9 mouse cellular contexts compared by ENCODE assay signal in genomic region chr16:94601540-94601953, GRCm38 (mm10). TPM values are rescaled to one million over a fixed set of nuclear protein-coding genes. Genes with fewer than 3 reads are reported as not detected.
DNase-seq lines count a peak whose midpoint lies in the region; ATAC-seq and TF ChIP-seq lines count a peak whose summit lies in the region.
"Had no signal": no experiment of that assay in that cellular context is flagged by ENCODE, and none has a peak within 500 bp of the region (broad histone marks: within the 10 kb centered on the region; RNA-seq: fewer than 3 reads in every experiment).

No protein-coding gene starts in this region.

- no peak for TF ChIP-seq CTCF in Patski (IDR thresholded peaks at IDR 0.05)

- no peak overlapping the region for H3K4me3 ChIP-seq in embryonic facial prominence, embryonic 14.5 days (ENCODE audit: low read depth, low read length)
- H3K4me3 ChIP-seq in hindbrain, embryonic 11.5 days (ENCODE audit: low read depth, low read length): no peak overlapping the region
- no peak overlapping the region for H3K4me3 ChIP-seq in lung, embryonic 15.5 days
- H3K4me3 ChIP-seq: erythroblast, embryonic 14.5 days had no signal

- ATAC-seq in Patski: peak; percentile 39
- ATAC-seq in embryonic facial prominence, embryonic 14.5 days (ENCODE audit: low read depth): no peak
- ATAC-seq in hindbrain, embryonic 11.5 days (ENCODE audit: low FRiP score): no peak
- ATAC-seq in lung, embryonic 15.5 days (ENCODE audit: borderline replicate concordance, extremely low read depth, low FRiP score, low TSS enrichment): peak; percentile 43; the same call in 1 of the 2 replicates

- H3K4me1 ChIP-seq in embryonic facial prominence, embryonic 14.5 days (ENCODE audit: control insufficient read depth, insufficient read depth, low read length): peaks cover 42% of the 10 kb centered on the region
- no peaks in the 10 kb centered on the region; the same call in 1 of the 2 replicates for H3K4me1 ChIP-seq in hindbrain, embryonic 11.5 days (replicated peaks; ENCODE audit: control insufficient read depth, insufficient read depth, low read length)
- peaks cover 57% of the 10 kb centered on the region for H3K4me1 ChIP-seq in lung, embryonic 15.5 days

- no peaks in the 10 kb centered on the region for H3K36me3 ChIP-seq in embryonic facial prominence, embryonic 14.5 days (ENCODE audit: control insufficient read depth, insufficient read depth, low read length)
- H3K36me3 ChIP-seq in hindbrain, embryonic 11.5 days (ENCODE audit: control insufficient read depth, insufficient read depth, low read length): no peaks in the 10 kb centered on the region
- no peaks in the 10 kb centered on the region for H3K36me3 ChIP-seq in lung, embryonic 15.5 days

- H3K9ac ChIP-seq in embryonic facial prominence, embryonic 14.5 days (ENCODE audit: low read depth, low read length): no peak overlapping the region
- H3K9ac ChIP-seq in hindbrain, embryonic 11.5 days (ENCODE audit: low read depth, low read length): no peak overlapping the region
- H3K9ac ChIP-seq in lung, embryonic 15.5 days: no peak overlapping the region

- H3K27ac ChIP-seq in embryonic facial prominence, embryonic 14.5 days (replicated peaks; ENCODE audit: low read depth, low read length): no peak overlapping the region
- H3K27ac ChIP-seq in hindbrain, embryonic 11.5 days (ENCODE audit: low read depth, low read length): no peak overlapping the region
- 0 out of 2 replicates have a peak overlapping the region, but pooled peaks have one; percentile 8 for H3K27ac ChIP-seq in lung, embryonic 15.5 days

- H3K27me3 ChIP-seq in Patski: no peaks in the 10 kb centered on the region
- no peaks in the 10 kb centered on the region for H3K27me3 ChIP-seq in embryonic facial prominence, embryonic 14.5 days (replicated peaks; ENCODE audit: control insufficient read depth, insufficient read depth, low read length)
- no peaks in the 10 kb centered on the region for H3K27me3 ChIP-seq in hindbrain, embryonic 11.5 days (ENCODE audit: control insufficient read depth, insufficient read depth, low read length)
- H3K27me3 ChIP-seq in lung, embryonic 15.5 days: no peaks in the 10 kb centered on the region

- POLR2A ChIA-PET in Patski (lab: Charles Lee): interaction anchor here (1.0 kb wide), 1 partner anchor 10 kb away, joined by 3 read pairs; no protein-coding TSS in a partner anchor

- H3K4me2 ChIP-seq in embryonic facial prominence, embryonic 14.5 days (ENCODE audit: low read depth, low read length): no peak overlapping the region
- H3K4me2 ChIP-seq in hindbrain, embryonic 11.5 days (replicated peaks; ENCODE audit: low read depth, low read length): no peak overlapping the region
- H3K4me2 ChIP-seq in lung, embryonic 15.5 days: peak overlapping the region; percentile 28

- in situ Hi-C loops in Patski (cut with MboI; ENCODE audit: low pct_unique_long_range_greater_than_20kb): no loop called here

- peak; percentile 67 to 68 for DNase-seq in B cell, adult 2 months
- no peak for DNase-seq in Patski (ENCODE audit: low read depth, low spot score)
- DNase-seq in embryonic facial prominence, embryonic 14.5 days (ENCODE audit: low spot score): peak; percentile 55
- peak; percentile 36 for DNase-seq in hindbrain, embryonic 11.5 days (ENCODE audit: low spot score)
- DNase-seq in layer of hippocampus, adult 9-10 months (ENCODE audit: low spot score): peak; percentile 39
- DNase-seq in right cerebral cortex, postnatal 36 days (ENCODE audit: low spot score in 2 of 2): peak; percentile 39 to 45
- no peak for DNase-seq in cerebellum, adult 9-10 months

- CTCF ChIA-PET in Patski (lab: Charles Lee): interaction anchor here (1.9 kb wide), 1 partner anchor 28 kb away, joined by 4 read pairs; no protein-coding TSS in a partner anchor

- WGBS in embryonic facial prominence, embryonic 14.5 days: 21% methylated on average over 6 of the region's 6 CpGs
- 44% methylated on average over 6 of the region's 6 CpGs for WGBS in hindbrain, embryonic 11.5 days
- WGBS in lung, embryonic 15.5 days: 11% methylated on average over 6 of the region's 6 CpGs

- no peaks in the 10 kb centered on the region for H3K9me3 ChIP-seq in embryonic facial prominence, embryonic 14.5 days (ENCODE audit: control insufficient read depth, low read length)
- no peaks in the 10 kb centered on the region for H3K9me3 ChIP-seq in hindbrain, embryonic 11.5 days (ENCODE audit: control insufficient read depth, low read length)
- H3K9me3 ChIP-seq in lung, embryonic 15.5 days: no peaks in the 10 kb centered on the region

RNA-seq across cellular contexts. Expression of gene Dyrk1a, which starts 31.7 kb away (rescaled TPM):
- polyA plus RNA-seq in Patski (2021): 27.3 TPM
- polyA plus RNA-seq in embryonic facial prominence, embryonic 14.5 days (2014; fragmentation: Nextera tagmentation; extraction: Ambion mirVana): 11.2 and 12.1 TPM in 2 replicates
- 11.9 and 17.5 TPM in 2 replicates for polyA plus RNA-seq in hindbrain, embryonic 11.5 days (2014; fragmentation: Nextera tagmentation; extraction: Ambion mirVana)
- 7.8 and 8.0 TPM in 2 replicates for polyA plus RNA-seq in lung, embryonic 15.5 days (2015; fragmentation: Nextera tagmentation; extraction: Ambion mirVana)

Comparison
In these comparisons a context has a peak if more than half of its experiments do, and no peak if none do; other contexts are left out.
1. DNase-seq: peak in B cell, adult 2 months (2 of 2), embryonic facial prominence, embryonic 14.5 days (single experiment), hindbrain, embryonic 11.5 days (single experiment), layer of hippocampus, adult 9-10 months (single experiment) and right cerebral cortex, postnatal 36 days (2 of 2); none in Patski (single experiment) and cerebellum, adult 9-10 months (single experiment).
2. ATAC-seq: peak in Patski (single experiment) and lung, embryonic 15.5 days (single experiment); none in embryonic facial prominence, embryonic 14.5 days (single experiment) and hindbrain, embryonic 11.5 days (single experiment).